Mouse (Mus musculus) duodenum, adult 2 months (tissue): ENCODE results near the gene Cdh9. TPM values are rescaled to one million over a fixed set of nuclear protein-coding genes. Genes with fewer than 3 reads are reported as not detected.

Experiments used
- polyA plus RNA-seq: library from polyadenylated mRNA; depleted of rRNA; stranded (reverse); fragments of >200 nt; gene quantifications from 2 replicates; pipeline ENCODE4 v1.2.3, GENCODE M21; 2012; ENCODE audit warnings: low replicate concordance; rRNA removed

Gene Cdh9
- polyA plus RNA-seq: not detected in 2 replicates

GRCm38 (mm10) chr15:16728470-16729011 is at the start of gene Cdh9:
Gene Cdh9 (plus strand): TSS chr15:16728756.

